Mouse (Mus musculus): ENCODE measurements around the gene Prdx2.

Gene Prdx2

DNA sequence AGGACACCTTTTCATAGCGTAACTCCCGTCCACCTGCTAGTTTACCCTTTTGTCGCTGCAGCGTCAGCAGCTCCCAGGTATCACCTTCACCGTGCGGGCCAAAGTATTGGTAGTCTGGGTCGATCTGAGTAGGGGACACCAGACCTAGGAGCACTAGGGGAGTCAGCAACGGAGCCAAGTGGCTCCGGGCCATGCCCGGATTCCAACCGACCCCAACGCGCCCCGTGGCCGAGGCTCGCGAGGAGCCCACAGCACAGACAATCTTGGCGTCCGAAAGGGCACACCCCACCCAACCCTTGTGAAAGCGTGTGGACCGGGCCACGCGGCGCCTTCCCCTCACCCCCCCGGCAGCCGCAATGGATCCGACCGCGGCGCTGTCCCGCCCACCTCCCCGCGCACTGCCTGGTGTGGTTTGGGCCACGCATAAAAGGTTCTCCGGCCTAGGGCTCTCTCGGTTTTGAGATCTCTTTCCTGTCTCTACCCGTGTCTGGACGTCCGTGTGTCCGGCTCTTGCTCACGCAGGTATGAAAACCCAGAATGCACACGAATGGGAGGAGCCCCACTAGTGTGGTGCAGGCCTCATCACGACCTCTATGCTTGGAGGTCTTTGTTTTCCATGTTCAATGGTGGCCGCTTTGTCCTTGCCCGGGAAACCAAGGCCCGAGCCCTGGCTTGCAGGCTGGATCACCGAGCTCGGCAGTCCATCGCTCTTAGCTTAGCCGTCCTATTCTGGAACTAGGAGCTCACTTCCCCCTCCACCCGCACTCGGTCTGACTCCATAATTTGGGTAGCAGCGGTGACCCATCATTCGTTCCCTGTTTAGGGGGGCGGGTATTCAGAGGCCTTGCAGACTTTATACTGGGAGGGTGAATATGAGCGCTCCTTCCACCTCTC is at the start of gene Prdx2, which contains the start of the genes Gm49661 and Rnaseh2a:
TSS of gene Prdx2 (plus strand) at position 347 of the 894 bp plus-strand sequence.
TSS of gene Gm49661 (minus strand) at position 193 of the 894 bp plus-strand sequence.
TSS of gene Rnaseh2a (minus strand) at position 527 of the 894 bp plus-strand sequence.
- peak; percentile 72 to 80 for DNase-seq (ENCODE audit: low spot score in 2 of 2)

DNA sequence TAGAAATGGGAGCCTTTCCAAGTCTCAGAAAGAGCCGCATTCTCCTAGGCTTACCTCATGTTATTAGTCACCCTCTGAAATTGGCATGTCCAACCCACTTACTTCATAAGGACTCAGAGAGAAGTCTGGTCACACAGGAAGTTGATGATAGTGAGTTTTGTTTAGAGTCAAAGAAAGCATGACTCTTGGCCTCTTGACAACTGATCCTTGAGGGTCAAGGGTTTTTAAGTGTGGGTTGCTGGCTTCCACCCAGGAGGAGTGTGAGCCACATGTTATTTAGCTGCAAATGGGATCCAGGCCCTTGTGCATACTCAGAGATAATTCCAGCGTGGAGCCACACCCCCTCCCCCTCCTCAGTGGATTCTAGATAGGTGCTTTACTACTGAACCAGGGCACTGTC is 47.8 kb upstream of the Prdx2 start:
- DNase-seq (ENCODE audit: low spot score in 2 of 2) = no peak

DNA sequence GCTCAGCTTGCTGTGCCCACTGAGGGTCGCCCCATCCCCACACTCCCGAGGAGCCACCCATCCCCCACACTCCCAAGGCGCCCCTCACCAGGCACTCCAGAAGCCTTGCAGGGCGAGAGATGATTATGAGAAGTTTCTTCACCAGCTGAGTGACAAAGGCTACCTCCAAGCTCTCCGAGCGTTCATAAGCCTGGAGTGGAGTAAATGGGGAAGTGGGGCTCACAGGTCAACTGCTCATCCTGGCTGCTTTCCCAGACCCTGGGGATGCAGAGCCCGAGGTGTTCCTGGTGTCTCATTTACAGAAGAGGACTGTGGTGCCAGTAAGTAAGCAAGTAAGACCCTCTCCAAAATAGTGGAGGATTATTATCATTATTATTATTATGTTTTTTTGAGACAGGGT is 43.8 kb upstream of the Prdx2 start:
- DNase-seq (ENCODE audit: low spot score in 2 of 2) = no peak

GRCm38 (mm10) chr8:84927513-84927912 is 41.9 kb upstream of the Prdx2 start:
- DNase-seq (ENCODE audit: low spot score in 2 of 2) = no peak

- peak; percentile 48 to 65 for DNase-seq (ENCODE audit: low spot score in 2 of 2)
Observed at GRCm38 (mm10) chr8:84928456-84929306, 40.7 kb upstream of the Prdx2 start.

DNA sequence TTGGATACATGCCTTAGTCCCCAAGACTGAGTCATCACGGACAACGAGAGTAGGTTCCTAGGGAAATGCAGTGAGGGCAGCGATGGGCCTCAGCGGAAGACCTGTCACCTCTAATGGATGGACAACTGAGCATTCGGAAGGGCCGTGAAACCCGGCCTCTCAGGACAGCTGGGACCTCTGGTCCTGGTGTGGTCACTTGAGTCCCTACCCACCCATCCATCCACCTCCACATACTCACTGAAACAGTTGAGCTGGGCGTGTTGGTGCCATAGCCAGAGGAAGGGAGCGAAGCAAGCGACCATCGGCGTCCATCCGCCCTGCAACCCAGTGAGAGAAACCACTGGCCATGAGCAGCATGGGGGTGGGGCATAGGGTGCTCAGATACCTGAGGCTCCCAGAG is 38.8 kb upstream of the Prdx2 start:
- DNase-seq (ENCODE audit: low spot score in 2 of 2) = no peak

DNA sequence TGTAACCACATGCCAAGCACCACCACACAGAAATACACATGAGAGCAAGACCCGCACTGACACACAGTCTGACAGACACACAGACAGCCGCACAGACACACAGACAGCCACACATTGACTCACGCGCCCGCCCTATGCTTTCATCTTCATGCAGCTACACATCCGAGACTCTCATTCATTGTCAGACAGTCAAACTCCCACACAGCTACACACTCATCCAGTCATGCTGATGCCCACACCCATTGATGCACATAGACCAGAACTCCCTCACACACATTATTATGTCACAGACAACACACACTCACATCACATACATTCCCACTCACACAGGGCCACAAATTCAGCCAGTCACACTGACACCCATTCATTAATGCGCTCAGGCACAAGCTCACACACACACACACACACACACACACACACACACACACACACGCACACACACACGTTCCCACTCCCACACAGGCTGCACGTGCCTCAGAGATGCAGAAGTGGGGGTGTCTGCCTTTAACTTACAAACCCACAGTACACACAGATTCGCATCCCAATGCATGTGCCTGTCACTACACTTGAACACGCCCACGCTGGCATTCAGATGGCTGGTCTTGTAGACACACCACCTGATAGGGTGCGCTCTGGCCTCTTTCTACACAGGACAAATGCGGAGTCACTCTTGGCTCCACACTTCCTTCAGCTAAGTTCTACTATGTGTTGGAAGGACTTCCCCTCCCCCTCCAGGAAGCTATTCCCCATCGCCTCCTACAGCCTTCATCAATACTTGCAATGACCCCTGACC is 35.4 kb upstream of the Prdx2 start:
- no peak for DNase-seq (ENCODE audit: low spot score in 2 of 2)

- DNase-seq (ENCODE audit: low spot score in 2 of 2) = no peak
Observed at GRCm38 (mm10) chr8:84934860-84935259, 34.5 kb upstream of the Prdx2 start.

- DNase-seq (ENCODE audit: low spot score in 2 of 2) = no peak
Observed at GRCm38 (mm10) chr8:84935489-84935888, 33.9 kb upstream of the Prdx2 start.

DNA sequence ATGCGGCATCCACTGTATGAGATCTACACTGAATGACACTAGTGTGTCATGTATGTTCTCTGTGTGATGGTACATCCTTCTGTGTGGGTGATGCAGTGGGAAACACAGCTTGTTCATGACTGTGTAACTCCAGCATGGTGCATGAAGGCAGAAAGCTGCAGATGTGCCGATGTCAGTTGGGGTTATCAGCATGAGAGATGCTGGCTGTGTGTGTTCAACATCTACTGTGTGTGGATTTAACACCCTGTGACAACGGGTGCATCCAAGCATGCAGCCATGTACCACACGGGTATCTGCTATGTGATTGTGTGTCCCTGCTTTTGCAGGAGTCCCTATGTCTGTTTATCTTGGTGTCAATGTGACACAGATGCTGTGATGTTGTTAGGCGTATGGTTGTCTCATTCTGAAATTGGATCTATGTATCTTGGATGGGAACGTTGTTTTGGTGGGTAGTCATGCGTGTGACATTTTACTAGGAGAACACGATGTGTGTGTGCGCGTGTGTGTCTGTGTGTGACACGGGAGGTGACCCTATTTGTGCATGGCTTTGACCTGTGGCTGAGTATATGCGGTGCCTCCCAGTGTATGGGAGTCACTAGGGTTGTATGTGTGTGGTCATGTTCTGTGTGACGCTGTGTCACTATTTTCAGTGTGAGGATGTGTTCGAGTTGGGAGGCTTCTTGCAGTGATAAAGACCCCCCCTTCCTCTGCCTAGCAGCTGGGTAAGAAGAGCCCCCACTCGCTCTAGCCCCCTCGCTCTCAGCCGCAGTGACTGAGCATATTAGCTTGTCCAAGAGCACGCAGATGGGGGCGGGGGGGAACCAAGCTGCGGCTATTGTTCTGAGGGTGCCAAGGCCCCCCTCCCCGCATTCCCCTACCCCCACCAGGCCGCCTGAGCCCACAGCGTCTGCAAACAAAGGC is 33.1 kb upstream of the Prdx2 start:
- no peak for DNase-seq (ENCODE audit: low spot score in 2 of 2)

DNA sequence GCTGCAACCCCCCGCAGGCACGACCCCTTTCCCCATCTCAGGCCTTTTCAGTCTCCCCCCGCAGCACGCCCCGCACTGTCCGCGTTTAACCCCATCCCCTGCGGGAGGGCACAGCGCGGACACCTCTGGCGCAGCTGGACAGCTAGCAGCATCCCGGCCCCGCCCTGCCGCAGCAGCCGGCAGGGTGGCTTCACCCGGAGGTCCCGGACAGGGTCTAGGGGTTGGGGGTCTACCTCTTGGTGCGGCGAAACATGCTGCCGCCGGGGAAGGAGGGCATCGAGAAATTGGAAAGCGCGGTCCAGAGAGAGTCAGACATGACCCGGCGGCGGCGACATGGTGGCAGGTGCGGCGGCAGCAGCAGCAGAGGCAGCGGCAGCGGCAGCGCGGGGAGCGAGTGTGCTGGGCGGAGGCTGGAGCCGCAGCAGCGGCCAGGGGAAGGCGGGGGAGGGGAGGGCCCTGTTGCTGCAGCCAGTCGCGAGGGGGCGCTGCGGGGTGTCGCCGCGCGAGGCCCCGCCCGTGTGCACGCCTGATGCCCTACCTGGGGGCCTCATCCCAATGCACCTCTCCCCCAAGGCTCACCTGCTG is 32.3 kb upstream of the Prdx2 start, which contains the start of gene Mast1:
TSS of gene Mast1 (minus strand) at position 398 of the 585 bp plus-strand sequence.
- peak in 1 of 2 experiments; percentile 46 for DNase-seq (ENCODE audit: low spot score in 2 of 2)

GRCm38 (mm10) chr8:84937620-84938485 is 31.5 kb upstream of the Prdx2 start:
- no peak for DNase-seq (ENCODE audit: low spot score in 2 of 2)

GRCm38 (mm10) chr8:84943699-84944098 is 25.7 kb upstream of the Prdx2 start:
- DNase-seq (ENCODE audit: low spot score in 2 of 2) = no peak

- no peak for DNase-seq (ENCODE audit: low spot score in 2 of 2)
Observed at GRCm38 (mm10) chr8:84944478-84945160, 24.8 kb upstream of the Prdx2 start.

GRCm38 (mm10) chr8:84945235-84945632 is 24.2 kb upstream of the Prdx2 start:
- no peak for DNase-seq (ENCODE audit: low spot score in 2 of 2)

GRCm38 (mm10) chr8:84945633-84946527 is 23.5 kb upstream of the Prdx2 start:
- DNase-seq (ENCODE audit: low spot score in 2 of 2) = no peak

DNA sequence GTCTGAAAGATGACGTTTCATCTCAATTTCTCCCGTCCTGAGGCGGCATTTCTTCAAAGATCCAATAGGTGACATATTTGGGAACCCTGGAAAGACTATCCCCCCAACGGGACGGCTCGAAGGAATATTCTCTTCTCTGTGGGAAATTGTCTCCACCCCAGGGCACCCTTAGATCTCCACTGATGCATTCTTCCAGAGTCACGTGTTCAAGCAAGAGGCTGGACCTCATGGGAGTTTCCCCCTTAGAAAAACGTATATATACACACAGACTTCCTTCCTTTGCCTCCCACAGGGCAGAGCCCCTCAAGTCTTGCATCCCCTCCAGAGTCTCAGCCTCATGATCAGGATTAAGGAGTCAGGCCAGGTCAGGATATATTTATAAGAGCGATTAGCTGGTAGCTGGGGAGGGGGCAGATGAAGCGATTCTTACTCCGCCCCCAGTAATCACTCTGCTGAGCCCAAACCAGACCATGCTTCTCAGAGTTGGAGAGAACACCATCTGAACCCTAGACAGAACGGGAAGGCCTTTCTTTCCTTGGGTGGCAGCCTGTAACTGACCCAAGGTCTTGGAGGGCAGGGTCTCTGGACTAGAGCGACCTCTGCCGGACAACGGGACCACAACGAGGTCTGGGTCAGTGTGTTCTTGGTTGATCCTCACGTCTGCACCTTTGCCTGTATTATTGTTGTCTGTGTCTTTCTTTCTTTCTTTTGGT is 22.7 kb upstream of the Prdx2 start, which contains the start of gene Rtbdn:
TSS of gene Rtbdn (plus strand) at position 464 of the 713 bp plus-strand sequence.
- no peak for DNase-seq (ENCODE audit: low spot score in 2 of 2)
